Mouse (Mus musculus) CD4-positive, CD25-positive, alpha-beta regulatory T cell, adult 2 months (primary cell): ENCODE measurements around the gene Snx21.

Source experiments
- DNase-seq: peaks from one replicate; pipeline ENCODE4 v3.0.0-alpha.2; 2012; ENCODE audit warnings: low read depth, low spot score

The Snx21 gene

DNA sequence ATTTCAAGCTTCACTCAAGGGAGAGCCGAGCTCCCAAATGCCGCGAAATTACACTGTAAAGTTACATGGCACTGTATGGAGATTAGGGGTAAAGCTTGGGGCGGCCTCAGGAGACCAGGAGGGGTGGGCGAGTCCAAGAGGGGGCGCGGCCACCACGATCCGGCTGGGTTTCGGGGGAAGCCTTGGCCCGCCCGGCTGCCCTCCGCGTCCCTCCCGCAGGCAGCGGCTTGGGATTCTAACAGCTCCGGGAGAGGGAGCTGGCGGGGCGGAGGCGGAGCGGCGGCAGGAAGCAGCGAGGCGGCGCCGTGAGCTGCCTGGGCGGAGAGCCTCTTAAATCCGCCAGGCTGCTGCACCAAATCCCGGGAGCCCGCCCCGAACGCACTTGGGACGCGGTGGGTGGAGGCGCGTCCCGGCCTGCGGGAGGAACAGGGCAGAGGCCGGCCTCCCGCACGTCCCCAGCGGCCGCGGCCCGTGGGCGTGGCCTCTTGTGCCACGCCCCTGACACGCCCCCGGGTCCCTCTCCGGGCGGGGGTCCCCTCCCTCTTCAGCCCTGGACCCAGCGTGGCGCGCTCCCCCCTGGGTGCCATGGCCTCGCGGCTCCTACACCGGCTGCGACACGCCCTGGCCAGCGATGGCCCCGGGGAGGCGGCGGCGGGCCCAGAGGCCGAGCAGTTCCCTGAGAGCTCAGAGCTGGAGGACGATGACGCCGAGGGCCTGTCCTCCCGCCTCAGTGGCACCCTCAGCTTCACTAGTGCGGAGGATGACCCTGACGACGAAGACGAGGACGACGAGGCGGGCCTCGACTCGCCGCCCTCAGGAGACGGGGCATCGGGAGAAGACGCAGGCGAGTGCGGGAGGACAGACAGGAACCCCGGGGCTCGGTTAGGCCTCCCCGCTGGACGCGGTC lies at the start of gene Snx21:
Gene Snx21 (plus strand): TSS at position 343 of the 907 bp plus-strand sequence.
- peak; percentile 77 for DNase-seq

GRCm38 (mm10) chr2:164737377-164738090 lies 48.1 kb upstream of the Snx21 start:
- no peak for DNase-seq

GRCm38 (mm10) chr2:164739876-164740275 lies 45.7 kb upstream of the Snx21 start:
- no peak for DNase-seq

GRCm38 (mm10) chr2:164744987-164745386 lies 40.6 kb upstream of the Snx21 start:
- DNase-seq = peak; percentile 6

GRCm38 (mm10) chr2:164745843-164746479 lies 39.7 kb upstream of the Snx21 start, which contains the start of the genes Wfdc3 and Dnttip1:
Wfdc3 (minus strand) TSS chr2:164745931.
Dnttip1 (plus strand) TSS chr2:164745983.
- peak; percentile 99 for DNase-seq

GRCm38 (mm10) chr2:164746693-164747092 lies 38.9 kb upstream of the Snx21 start:
- peak; percentile 59 for DNase-seq

DNA sequence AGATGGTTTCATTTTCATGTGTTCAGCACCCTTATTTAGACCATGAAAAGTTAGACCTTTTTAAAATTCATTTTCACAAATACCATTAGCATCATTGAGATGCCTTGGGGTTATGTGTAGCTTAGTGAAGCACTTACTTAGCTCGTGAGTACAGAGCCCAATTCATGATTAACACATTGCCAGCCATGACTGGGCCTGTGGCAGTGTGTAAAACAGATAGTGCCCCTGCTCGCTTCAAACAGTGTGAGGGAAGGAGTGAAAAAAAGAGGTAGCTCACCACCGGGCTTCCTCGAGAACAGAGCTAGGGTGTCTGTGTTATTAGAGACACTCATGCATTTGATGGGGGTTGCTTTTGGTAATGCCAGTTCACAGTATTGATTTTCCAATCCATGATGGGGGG lies 37.4 kb upstream of the Snx21 start:
- DNase-seq = no peak

DNA sequence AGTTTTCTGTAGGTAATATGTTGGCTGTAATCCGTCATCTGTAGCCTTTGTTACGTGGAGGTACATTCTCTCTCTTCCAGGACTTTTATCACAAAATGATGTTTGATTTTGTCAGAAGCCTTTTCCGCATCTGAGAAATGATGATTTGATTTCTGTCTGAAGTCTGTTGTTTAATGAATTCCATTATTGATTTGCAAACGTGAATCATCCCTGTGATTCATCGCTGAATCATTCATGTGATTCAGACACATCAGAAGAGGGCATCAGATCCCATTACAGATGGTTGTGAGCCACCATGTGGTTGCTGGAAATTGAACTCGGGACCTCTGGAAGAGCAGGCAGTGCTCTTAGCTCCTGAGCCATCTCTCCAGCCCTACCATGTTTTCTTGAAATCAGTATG lies 36.6 kb upstream of the Snx21 start:
- no peak for DNase-seq

- no peak for DNase-seq
Observed at GRCm38 (mm10) chr2:164752454-164752853, 33.2 kb upstream of the Snx21 start.

GRCm38 (mm10) chr2:164754105-164754504 lies 31.5 kb upstream of the Snx21 start:
- no peak for DNase-seq

DNA sequence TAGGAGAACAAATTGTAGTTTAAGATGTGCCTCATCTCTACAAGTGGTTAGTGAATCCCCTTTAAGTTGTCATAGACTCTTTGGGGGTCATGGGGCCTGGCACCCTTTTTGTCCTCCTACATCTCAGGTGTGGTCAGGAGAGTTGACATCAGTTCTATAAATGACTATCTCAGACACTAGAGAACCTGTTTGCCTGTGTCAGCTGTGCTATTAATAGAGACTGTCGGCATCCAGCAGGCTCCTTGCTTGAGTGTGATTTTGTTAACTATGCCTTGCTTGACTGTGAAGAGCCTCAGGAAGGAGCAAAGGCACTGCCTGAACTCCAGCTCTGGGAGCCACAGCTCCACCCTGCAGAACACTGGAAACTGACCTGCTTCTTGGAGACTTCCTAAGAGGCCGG lies 30.8 kb upstream of the Snx21 start:
- no peak for DNase-seq

DNA sequence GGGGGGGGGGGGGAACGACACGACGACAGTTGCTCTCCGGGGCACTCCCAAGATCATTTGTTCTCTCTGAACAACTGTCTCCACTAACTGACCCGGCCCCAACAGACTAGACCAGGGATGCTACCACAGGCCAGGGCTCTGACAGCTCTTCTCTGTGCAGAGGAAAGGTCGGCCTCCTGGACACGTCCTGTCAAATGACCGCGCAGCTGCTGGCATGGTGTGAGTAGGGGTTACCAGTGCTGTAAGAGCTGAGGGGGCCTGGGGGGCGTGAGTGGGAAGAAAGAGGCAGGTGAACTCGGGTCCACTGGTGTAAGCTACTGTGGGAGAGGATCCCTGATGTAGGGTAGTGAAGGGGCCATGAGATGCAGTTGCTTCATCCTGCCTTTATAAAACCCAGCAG lies 27.8 kb upstream of the Snx21 start:
- DNase-seq = no peak

- DNase-seq = no peak
Observed at GRCm38 (mm10) chr2:164758692-164759091, 26.9 kb upstream of the Snx21 start.

- DNase-seq = no peak
Observed at GRCm38 (mm10) chr2:164760059-164760833, 25.4 kb upstream of the Snx21 start.

DNA sequence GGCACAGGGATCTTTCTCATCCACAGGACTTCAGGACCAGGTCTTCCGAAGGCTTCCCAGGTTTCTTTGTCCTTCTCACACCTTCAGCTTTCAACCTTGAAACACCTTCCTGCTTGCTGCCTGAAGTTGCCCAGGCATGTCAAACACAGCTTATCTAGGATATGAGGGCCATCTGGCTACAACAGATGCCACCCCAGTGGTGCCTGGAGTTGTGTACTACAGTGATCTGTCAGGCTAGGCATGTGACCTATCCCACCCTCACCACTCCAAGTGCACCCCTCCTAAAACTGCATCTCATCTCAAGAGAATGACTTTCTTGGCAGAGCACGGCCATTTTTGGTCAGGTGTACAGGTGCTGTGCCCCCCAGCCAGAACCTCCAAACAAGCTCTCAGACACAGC lies 24.1 kb upstream of the Snx21 start:
- no peak for DNase-seq

DNA sequence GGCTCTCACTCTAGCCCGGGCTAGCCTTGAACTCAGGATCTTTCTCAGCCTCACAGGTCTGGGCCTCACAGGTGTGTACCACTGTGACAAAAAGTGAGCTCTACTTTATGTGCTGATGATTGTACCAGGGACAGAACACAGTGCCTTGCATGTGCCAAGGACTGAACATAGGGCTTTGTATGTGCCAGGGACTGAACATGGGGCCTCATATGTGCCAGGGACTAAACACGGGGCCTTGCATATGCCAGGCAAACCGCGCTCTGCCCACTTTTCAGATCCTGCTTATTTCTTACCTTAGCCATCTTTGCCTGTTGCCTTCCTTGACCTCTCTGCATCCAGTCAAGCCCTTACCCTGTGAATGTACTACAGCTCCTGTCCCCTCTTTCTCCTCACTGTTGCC lies 23.7 kb upstream of the Snx21 start:
- no peak for DNase-seq

DNA sequence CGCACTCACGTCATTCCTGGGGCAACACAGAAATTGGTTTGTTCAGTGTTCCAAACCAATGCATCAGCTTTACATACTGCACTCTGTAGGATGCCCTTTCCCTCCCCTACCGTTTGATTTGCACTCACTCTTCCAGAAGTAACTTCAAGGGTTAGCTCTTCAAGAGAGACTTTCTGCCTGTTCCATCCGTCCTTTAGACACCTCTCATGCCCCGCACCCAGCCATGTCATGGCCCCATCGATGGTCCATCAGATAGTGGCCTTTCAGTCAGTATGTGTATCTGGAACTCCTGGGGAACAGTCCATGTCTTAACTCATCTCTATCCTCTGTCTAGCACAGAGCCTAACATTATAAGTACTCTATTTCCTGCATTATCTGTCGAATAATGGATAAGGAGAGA lies 23.0 kb upstream of the Snx21 start:
- DNase-seq = no peak

- DNase-seq = no peak
Observed at GRCm38 (mm10) chr2:164765841-164766240, 19.8 kb upstream of the Snx21 start.

GRCm38 (mm10) chr2:164767812-164768540 lies 17.6 kb upstream of the Snx21 start:
- DNase-seq = no peak

DNA sequence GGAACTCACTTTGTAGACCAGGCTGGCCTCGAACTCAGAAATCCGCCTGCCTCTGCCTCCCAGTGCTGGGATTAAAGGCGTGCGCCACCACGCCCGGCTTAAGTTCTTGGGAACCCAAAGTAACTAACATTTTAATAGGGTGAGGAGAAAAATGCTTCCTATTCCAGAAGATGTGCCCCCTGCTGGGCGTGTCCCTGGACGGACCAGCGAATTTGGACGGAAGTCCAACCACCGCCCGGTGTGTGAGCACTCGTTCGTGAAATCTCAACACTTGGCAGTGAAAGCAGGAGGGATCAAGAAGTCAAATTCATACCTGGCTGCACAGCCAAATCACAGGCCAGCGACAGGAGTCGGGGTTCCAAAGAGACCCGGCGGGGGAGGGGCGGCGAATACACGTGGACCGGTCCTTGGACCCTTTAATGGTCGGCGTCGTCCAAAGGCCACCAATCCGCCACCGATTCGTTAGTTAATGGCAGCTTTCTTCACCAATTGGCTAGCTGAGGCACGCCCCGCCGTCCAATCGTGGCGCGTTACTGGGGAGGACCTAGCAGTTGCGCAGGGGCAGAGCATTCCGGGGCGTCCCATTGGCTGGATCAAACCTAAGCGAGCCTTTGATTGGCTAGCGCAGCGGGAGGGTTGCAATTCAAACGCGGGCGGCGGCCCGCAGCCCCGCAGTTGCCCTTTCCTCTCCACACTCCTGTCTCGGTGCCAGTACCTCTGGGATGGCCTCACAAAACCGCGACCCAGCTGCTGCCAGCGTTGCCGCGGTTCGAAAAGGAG lies 16.2 kb upstream of the Snx21 start, which contains the start of gene Ube2c:
Gene Ube2c (plus strand): TSS at position 641 of the 780 bp plus-strand sequence.
- peak; percentile 98 for DNase-seq
